In the genomic region with DNA sequence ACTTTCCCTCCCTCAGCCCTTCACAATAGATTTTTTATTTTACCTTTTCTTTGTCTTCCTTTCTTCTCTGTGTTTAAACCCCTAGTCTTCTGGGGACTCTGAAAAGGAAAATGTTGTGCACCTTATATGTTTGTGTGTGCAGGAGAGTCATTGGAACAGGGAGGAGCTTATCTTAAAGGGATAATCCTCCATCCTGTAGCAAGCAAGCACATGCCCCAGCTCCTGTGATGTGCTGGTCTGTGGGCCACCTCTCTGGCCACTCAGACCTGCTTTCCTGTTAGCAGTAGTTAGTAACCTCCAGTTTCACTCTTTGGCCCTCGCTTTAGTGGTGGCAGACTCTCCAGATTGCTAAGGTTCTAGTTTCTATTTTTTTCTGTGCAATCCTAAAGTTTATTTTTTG, we compare ENCODE assay signal across 24 mouse cellular contexts. TPM values are rescaled to one million over a fixed set of nuclear protein-coding genes. Genes with fewer than 3 reads are reported as not detected.
DNase-seq lines count a peak whose midpoint lies in the region; ATAC-seq and TF ChIP-seq lines count a peak whose summit lies in the region.
"Had no signal": no experiment of that assay in that cellular context is flagged by ENCODE, and none has a peak within 500 bp of the region (broad histone marks: within the 10 kb centered on the region; RNA-seq: fewer than 3 reads in every experiment).

A gene (minus strand): TSS at position 101 of the 400 bp plus-strand sequence.

- H3K27ac ChIP-seq in liver, adult 2 months (replicated peaks; ENCODE audit: insufficient read depth, low read depth, low read length), result no peak within 1 kb of the TSS
- no peak within 1 kb of the TSS for H3K27ac ChIP-seq in liver, postnatal 0 days (ENCODE audit: low read depth)
- H3K27ac ChIP-seq in lung, postnatal 0 days (ENCODE audit: low read length), result no peak within 1 kb of the TSS

- H3K4me3 ChIP-seq in liver, adult 2 months (ENCODE audit: insufficient read depth, low read depth, low read length), result no peak within 1 kb of the TSS
- H3K4me3 ChIP-seq in liver, postnatal 0 days (ENCODE audit: low read depth, low read length), result no peak within 1 kb of the TSS
- H3K4me3 ChIP-seq in lung, adult 2 months (replicated peaks; ENCODE audit: extremely low read depth, low read depth, low read length), result no peak within 1 kb of the TSS
- no peak within 1 kb of the TSS for H3K4me3 ChIP-seq in lung, postnatal 0 days (ENCODE audit: low read depth, low read length)

- H3K36me3 ChIP-seq in liver, adult 2 months (ENCODE audit: control insufficient read depth, insufficient read depth, low read length), result no peaks in the 10 kb centered on the region
- H3K36me3 ChIP-seq in liver, postnatal 0 days (replicated peaks; ENCODE audit: insufficient read depth, low read length), result no peaks in the 10 kb centered on the region
- H3K36me3 ChIP-seq in lung, postnatal 0 days (ENCODE audit: insufficient read depth, low read length), result no peaks in the 10 kb centered on the region
- H3K36me3 ChIP-seq: G1E had no signal

- no peak for ATAC-seq in liver, postnatal 0 days
- ATAC-seq in lung, postnatal 0 days, result no peak
- ATAC-seq: activated CD4-positive, CD25-positive, alpha-beta regulatory T cell, adult 4 months; CD4-positive, CD25-positive, alpha-beta regulatory T cell, adult 4 months; Patski had no signal

- no peak for DNase-seq in liver, adult 2 months (ENCODE audit: extremely low read depth, low read depth, low spot score)
- DNase-seq in liver, postnatal 0 days, result no peak
- no peak for DNase-seq in lung, adult 2 months
- DNase-seq in lung, postnatal 0 days (ENCODE audit: low spot score), result no peak
- DNase-seq: adrenal gland, adult 2 months; adrenal gland, adult 8-10 months; adrenal gland, postnatal 10 days; adrenal gland, postnatal 14 days; adrenal gland, postnatal 25 days; adrenal gland, postnatal 36 days; B cell, adult 2 months; cerebellum, adult 11 months; cerebellum, adult 11-12 months; cerebellum, adult 18-20 months had no signal

- H3K9ac ChIP-seq in liver, adult 2 months (ENCODE audit: low read depth, low read length), result no peak within 1 kb of the TSS
- no peak within 1 kb of the TSS for H3K9ac ChIP-seq in liver, postnatal 0 days (replicated peaks)
- H3K9ac ChIP-seq in lung, postnatal 0 days (replicated peaks; ENCODE audit: low read depth), result no peak within 1 kb of the TSS

- no peak for TF ChIP-seq POLR2A in liver, adult 2 months (IDR thresholded peaks at IDR 0.05; ENCODE audit: extremely low read depth, insufficient read depth, low read length)
- no peak for TF ChIP-seq POLR2A in lung, adult 2 months (IDR thresholded peaks at IDR 0.05; ENCODE audit: borderline replicate concordance, extremely low read depth, low read depth, low read length)

- H3K79me2 ChIP-seq in liver, adult 2 months (ENCODE audit: control insufficient read depth, insufficient read depth, low read length), result no peaks in the 10 kb centered on the region

- no peaks in the 10 kb centered on the region for H3K9me3 ChIP-seq in liver, postnatal 0 days (ENCODE audit: low read length)
- H3K9me3 ChIP-seq in lung, postnatal 0 days (ENCODE audit: low read length), result no peaks in the 10 kb centered on the region
- H3K9me3 ChIP-seq: G1E had no signal

- TF ChIP-seq EP300 in liver, postnatal 0 days (IDR thresholded peaks at IDR 0.05; ENCODE audit: low read depth), result no peak
- TF ChIP-seq EP300 in lung, postnatal 0 days (IDR thresholded peaks at IDR 0.05), result no peak

- 67% methylated on average over 1 of the region's 1 CpGs for WGBS in liver, adult 2 months
- WGBS in liver, postnatal 0 days (ENCODE audit: insufficient replicate concordance), result 68% methylated on average over 1 of the region's 1 CpGs
- WGBS in lung, adult 2 months, result 69% methylated on average over 1 of the region's 1 CpGs
- WGBS in lung, postnatal 0 days, result 71% methylated on average over 1 of the region's 1 CpGs

- H3K4me1 ChIP-seq in liver, adult 2 months (ENCODE audit: control insufficient read depth, insufficient read depth, low read length), result peaks cover 7% of the 10 kb centered on the region
- H3K4me1 ChIP-seq in liver, postnatal 0 days (ENCODE audit: insufficient read depth), result no peaks in the 10 kb centered on the region
- peaks cover 2% of the 10 kb centered on the region for H3K4me1 ChIP-seq in lung, adult 2 months (ENCODE audit: control insufficient read depth, insufficient read depth, low read length)
- H3K4me1 ChIP-seq in lung, postnatal 0 days (ENCODE audit: insufficient read depth, low read depth, low read length), result no peaks in the 10 kb centered on the region

- H3K27me3 ChIP-seq in liver, adult 2 months (ENCODE audit: control insufficient read depth, insufficient read depth, low read length), result no peaks in the 10 kb centered on the region
- H3K27me3 ChIP-seq in liver, postnatal 0 days (ENCODE audit: insufficient read depth, low read length), result no peaks in the 10 kb centered on the region
- no peaks in the 10 kb centered on the region for H3K27me3 ChIP-seq in lung, postnatal 0 days (replicated peaks; ENCODE audit: insufficient read depth, low read length)
- H3K27me3 ChIP-seq: CH12.LX had no signal

- no peak within 1 kb of the TSS for H3K4me2 ChIP-seq in liver, postnatal 0 days (ENCODE audit: low read depth, low read length)
- no peak within 1 kb of the TSS for H3K4me2 ChIP-seq in lung, postnatal 0 days (replicated peaks; ENCODE audit: low read depth, low read length)

- no peak for TF ChIP-seq CTCF in liver, adult 2 months (IDR thresholded peaks at IDR 0.05; ENCODE audit: low read depth, low read length)
- no peak for TF ChIP-seq CTCF in liver, postnatal 0 days (IDR thresholded peaks at IDR 0.05; ENCODE audit: low read depth)
- TF ChIP-seq CTCF in lung, adult 2 months (IDR thresholded peaks at IDR 0.05; ENCODE audit: insufficient read depth, low read length), result no peak
- TF ChIP-seq CTCF in lung, postnatal 0 days (IDR thresholded peaks at IDR 0.05), result no peak

RNA-seq across cellular contexts. Expression of the gene that starts here (rescaled TPM):
- total RNA-seq in liver, adult 2 months (2014; rRNA removed), result 234 and 412 TPM in 2 replicates
- 53.9 and 77.7 TPM in 2 replicates for polyA plus RNA-seq in liver, adult 2 months (2012; rRNA removed)
- polyA plus RNA-seq in liver, postnatal 0 days (2015; fragmentation: Nextera tagmentation; extraction: Ambion mirVana), result 0.08 TPM in 1 of 2 replicates, not detected in the other
- polyA plus RNA-seq in lung, adult 2 months (2012; rRNA removed), result 10.1 and 10.8 TPM in 2 replicates
- polyA plus RNA-seq in lung, postnatal 0 days (2015; fragmentation: Nextera tagmentation; extraction: Ambion mirVana), result 0.60 and 1.2 TPM in 2 replicates
- total RNA-seq: adrenal gland, adult 18-20 months; adrenal gland, postnatal 25 days; CH12.LX; ES-E14; G1E; MEL had no signal
- polyA plus RNA-seq: activated CD4-positive, CD25-positive, alpha-beta regulatory T cell, adult 4 months; adrenal gland, adult 2 months; brain, embryonic 14.5 days; C2C12; CD4-positive, CD25-positive, alpha-beta regulatory T cell, adult 4 months; G1E; Patski had no signal
